Mouse (Mus musculus): Measurements from ENCODE around the gene Slc27a1.

DNA sequence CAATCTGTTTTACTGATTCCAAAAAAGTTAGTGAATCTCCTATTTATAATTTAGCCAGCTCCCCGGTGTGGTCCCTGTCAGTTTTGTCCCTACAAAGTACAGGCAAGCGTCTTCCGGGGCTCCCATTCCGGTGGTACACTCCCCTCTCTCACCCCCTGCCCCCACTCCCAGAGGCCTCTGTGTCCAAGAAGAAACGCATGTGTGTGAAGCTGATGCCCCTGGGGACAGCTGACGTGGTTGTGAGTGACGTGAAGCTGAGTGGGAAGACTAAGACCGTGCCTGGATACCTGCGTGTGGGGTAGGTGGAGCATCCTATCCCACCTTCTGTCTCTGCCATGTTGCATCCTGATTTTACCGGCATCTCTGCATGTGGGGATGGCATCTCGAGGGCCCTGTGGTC, 23.6 kb upstream of the Slc27a1 start:
- TF ChIP-seq POLR2A (IDR thresholded peaks at IDR 0.05; ENCODE audit: control insufficient read depth in 1 of 2, insufficient read depth in 1 of 2, low read depth in 1 of 2, low read length in 2 of 2, poor library complexity in 1 of 2) (no peak), POLR2AphosphoS2 (IDR thresholded peaks at IDR 0.05; ENCODE audit: low read length) (no peak), MXI1 (IDR thresholded peaks at IDR 0.05; ENCODE audit: low read depth, low read length) (no peak), CTCF (IDR thresholded peaks at IDR 0.05 in 2 of 3, conservative IDR thresholded peaks at IDR 0.05 in 1 of 3; ENCODE audit: control insufficient read depth in 1 of 3, insufficient read depth in 1 of 3, low read depth in 2 of 3, low read length in 3 of 3, poor library complexity in 1 of 3, severe bottlenecking in 1 of 3) (no peak)

Data from MEL (cell line).